Mouse (Mus musculus) lung, adult 2 months (tissue): ENCODE measurements around the gene Lsm3.

ENCODE experiments used
- CTCF ChIP-seq: fragments of 200-500 bp; IDR thresholded peaks from 2 replicates; pipeline ENCODE4 v1.5.1; 2011; ENCODE audit warnings: mild to moderate bottlenecking, low read length, control low read depth; ENCODE audit not compliant: insufficient read depth
- POLR2A ChIP-seq: fragments of 200-500 bp; IDR thresholded peaks from 2 replicates; pipeline ENCODE4 v1.6.1; 2011; ENCODE audit warnings: low read depth, mild to moderate bottlenecking, control low read depth, low read length, borderline replicate concordance; ENCODE audit errors: extremely low read depth

DNA sequence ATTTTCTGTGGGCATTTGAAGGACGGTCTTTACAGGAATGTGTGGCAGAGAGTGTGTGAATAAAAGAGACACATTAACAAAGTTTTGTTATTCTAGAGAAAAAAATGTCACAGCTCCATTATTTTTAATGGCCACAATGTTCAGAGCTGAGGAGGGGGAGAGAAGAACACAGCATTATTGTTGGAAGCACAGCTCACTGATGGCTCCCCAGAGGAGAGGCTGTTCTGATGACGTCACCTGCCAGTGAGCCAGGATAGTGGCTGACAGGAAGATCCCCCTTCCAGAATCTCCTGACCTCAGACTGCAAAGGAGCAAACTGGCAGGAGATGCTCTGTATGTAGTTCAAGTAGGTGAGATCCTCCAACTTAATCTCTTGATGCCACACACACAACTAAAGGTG is 18.0 kb downstream of the Lsm3 start:
- TF ChIP-seq CTCF (no peak), POLR2A (no peak)
